Mouse (Mus musculus): ENCODE results near the gene Usp6nl. TPM values are rescaled to one million over a fixed set of nuclear protein-coding genes. Genes with fewer than 3 reads are reported as not detected.

The Usp6nl gene
- polyA plus RNA-seq, 1 experiment from 2014 or later, result 8.5 TPM

GRCm38 (mm10) chr2:6403991-6404390 is 81.5 kb downstream of the Usp6nl start:
- 58% methylated on average over 3 of the region's 3 CpGs for WGBS
- DNase-seq (ENCODE audit: low spot score) (no peak), ATAC-seq (replicated peaks; ENCODE audit: low FRiP score) (no peak; the same call in 1 of the 2 replicates)
- Histone ChIP-seq H3K27me3 (replicated peaks; ENCODE audit: control insufficient read depth, insufficient read depth, low read length) (no peaks in the 10 kb centered on the region), H3K4me2 (no peak overlapping the region), H3K4me1 (replicated peaks; ENCODE audit: control insufficient read depth, insufficient read depth, low read length) (peaks cover 19% of the 10 kb centered on the region), H3K9me3 (ENCODE audit: control insufficient read depth, low read length) (no peaks in the 10 kb centered on the region), H3K9ac (ENCODE audit: low read depth, low read length) (no peak overlapping the region), H3K27ac (ENCODE audit: low read depth, low read length) (no peak overlapping the region), H3K4me3 (ENCODE audit: low read depth, low read length) (no peak overlapping the region), H3K36me3 (ENCODE audit: control insufficient read depth, insufficient read depth, low read length) (peaks cover 2% of the 10 kb centered on the region; the same call in 1 of the 2 replicates)

- Histone ChIP-seq H3K9ac (ENCODE audit: low read depth, low read length) (no peak overlapping the region), H3K4me1 (replicated peaks; ENCODE audit: control insufficient read depth, insufficient read depth, low read length) (peaks cover 19% of the 10 kb centered on the region), H3K4me3 (ENCODE audit: low read depth, low read length) (no peak overlapping the region), H3K27me3 (replicated peaks; ENCODE audit: control insufficient read depth, insufficient read depth, low read length) (no peaks in the 10 kb centered on the region), H3K9me3 (ENCODE audit: control insufficient read depth, low read length) (no peaks in the 10 kb centered on the region), H3K36me3 (ENCODE audit: control insufficient read depth, insufficient read depth, low read length) (peaks cover 2% of the 10 kb centered on the region; the same call in 1 of the 2 replicates), H3K27ac (ENCODE audit: low read depth, low read length) (no peak overlapping the region), H3K4me2 (no peak overlapping the region)
- WGBS, result 55% methylated on average over 7 of the region's 7 CpGs
- DNase-seq (ENCODE audit: low spot score), result no peak
- ATAC-seq (replicated peaks; ENCODE audit: low FRiP score), result no peak; the same call in 1 of the 2 replicates
These were observed 82.2 kb downstream of the Usp6nl start for GRCm38 (mm10) chr2:6404627-6405026.

- ATAC-seq (replicated peaks; ENCODE audit: low FRiP score) (peak; percentile 69), DNase-seq (ENCODE audit: low spot score) (no peak)
- peaks cover 19% of the 10 kb centered on the region for H3K4me1 ChIP-seq (replicated peaks; ENCODE audit: control insufficient read depth, insufficient read depth, low read length)
- no peak overlapping the region for H3K4me2 ChIP-seq
- 50% methylated on average over 10 of the region's 10 CpGs for WGBS
- H3K9me3 ChIP-seq (ENCODE audit: control insufficient read depth, low read length), result no peaks in the 10 kb centered on the region
- H3K9ac ChIP-seq (ENCODE audit: low read depth, low read length), result no peak overlapping the region
- no peak overlapping the region for H3K4me3 ChIP-seq (ENCODE audit: low read depth, low read length)
- no peaks in the 10 kb centered on the region for H3K27me3 ChIP-seq (replicated peaks; ENCODE audit: control insufficient read depth, insufficient read depth, low read length)
- H3K36me3 ChIP-seq (ENCODE audit: control insufficient read depth, insufficient read depth, low read length), result peaks cover 2% of the 10 kb centered on the region; the same call in 1 of the 2 replicates
- H3K27ac ChIP-seq (ENCODE audit: low read depth, low read length), result no peak overlapping the region
These were observed 82.9 kb downstream of the Usp6nl start for GRCm38 (mm10) chr2:6405059-6406033.

GRCm38 (mm10) chr2:6407711-6408110 is 85.2 kb downstream of the Usp6nl start:
- DNase-seq (ENCODE audit: low spot score), result no peak

GRCm38 (mm10) chr2:6412645-6413044 is 90.2 kb downstream of the Usp6nl start:
- H3K9ac ChIP-seq (ENCODE audit: low read depth, low read length), result no peak overlapping the region
- WGBS, result 75% methylated on average over 1 of the region's 1 CpGs
- no peak for DNase-seq (ENCODE audit: low spot score)

More at GRCm38 (mm10) chr2:6407711-6408110, 85.2 kb downstream of the Usp6nl start:
- Histone ChIP-seq H3K27ac (ENCODE audit: low read depth, low read length) (no peak overlapping the region), H3K4me3 (ENCODE audit: low read depth, low read length) (no peak overlapping the region), H3K9ac (ENCODE audit: low read depth, low read length) (no peak overlapping the region), H3K27me3 (replicated peaks; ENCODE audit: control insufficient read depth, insufficient read depth, low read length) (no peaks in the 10 kb centered on the region), H3K4me1 (replicated peaks; ENCODE audit: control insufficient read depth, insufficient read depth, low read length) (peaks cover 19% of the 10 kb centered on the region), H3K36me3 (ENCODE audit: control insufficient read depth, insufficient read depth, low read length) (no peaks in the 10 kb centered on the region; the same call in 1 of the 2 replicates), H3K4me2 (no peak overlapping the region), H3K9me3 (ENCODE audit: control insufficient read depth, low read length) (no peaks in the 10 kb centered on the region)
- WGBS, result 71% methylated on average over 1 of the region's 1 CpGs
- no peak; the same call in 1 of the 2 replicates for ATAC-seq (replicated peaks; ENCODE audit: low FRiP score)

GRCm38 (mm10) chr2:6413723-6414122 is 91.3 kb downstream of the Usp6nl start:
- WGBS, result 90% methylated on average over 2 of the region's 2 CpGs
- DNase-seq (ENCODE audit: low spot score) (no peak), ATAC-seq (replicated peaks; ENCODE audit: low FRiP score) (no peak)
- Histone ChIP-seq H3K9me3 (ENCODE audit: control insufficient read depth, low read length) (no peaks in the 10 kb centered on the region), H3K27me3 (replicated peaks; ENCODE audit: control insufficient read depth, insufficient read depth, low read length) (no peaks in the 10 kb centered on the region), H3K4me3 (ENCODE audit: low read depth, low read length) (no peak overlapping the region), H3K36me3 (ENCODE audit: control insufficient read depth, insufficient read depth, low read length) (peaks cover 3% of the 10 kb centered on the region; the same call in 1 of the 2 replicates), H3K9ac (ENCODE audit: low read depth, low read length) (no peak overlapping the region), H3K4me1 (replicated peaks; ENCODE audit: control insufficient read depth, insufficient read depth, low read length) (no peaks in the 10 kb centered on the region), H3K27ac (ENCODE audit: low read depth, low read length) (no peak overlapping the region), H3K4me2 (no peak overlapping the region)

More at GRCm38 (mm10) chr2:6412645-6413044, 90.2 kb downstream of the Usp6nl start:
- no peak for ATAC-seq (replicated peaks; ENCODE audit: low FRiP score)
- H3K27ac ChIP-seq (ENCODE audit: low read depth, low read length), result no peak overlapping the region
- no peak overlapping the region for H3K4me3 ChIP-seq (ENCODE audit: low read depth, low read length)
- H3K27me3 ChIP-seq (replicated peaks; ENCODE audit: control insufficient read depth, insufficient read depth, low read length), result no peaks in the 10 kb centered on the region
- H3K4me2 ChIP-seq, result no peak overlapping the region
- H3K4me1 ChIP-seq (replicated peaks; ENCODE audit: control insufficient read depth, insufficient read depth, low read length), result peaks cover 6% of the 10 kb centered on the region
- peaks cover 3% of the 10 kb centered on the region; the same call in 1 of the 2 replicates for H3K36me3 ChIP-seq (ENCODE audit: control insufficient read depth, insufficient read depth, low read length)
- H3K9me3 ChIP-seq (ENCODE audit: control insufficient read depth, low read length), result no peaks in the 10 kb centered on the region

GRCm38 (mm10) chr2:6414400-6414799 is 91.9 kb downstream of the Usp6nl start:
- no peak overlapping the region for H3K9ac ChIP-seq (ENCODE audit: low read depth, low read length)
- no peak for DNase-seq (ENCODE audit: low spot score)
- H3K4me1 ChIP-seq (replicated peaks; ENCODE audit: control insufficient read depth, insufficient read depth, low read length), result no peaks in the 10 kb centered on the region
- no peak overlapping the region for H3K27ac ChIP-seq (ENCODE audit: low read depth, low read length)
- ATAC-seq (replicated peaks; ENCODE audit: low FRiP score), result no peak
- no peak overlapping the region for H3K4me2 ChIP-seq
- no peaks in the 10 kb centered on the region for H3K27me3 ChIP-seq (replicated peaks; ENCODE audit: control insufficient read depth, insufficient read depth, low read length)
- peaks cover 3% of the 10 kb centered on the region; the same call in 1 of the 2 replicates for H3K36me3 ChIP-seq (ENCODE audit: control insufficient read depth, insufficient read depth, low read length)
- H3K4me3 ChIP-seq (ENCODE audit: low read depth, low read length), result no peak overlapping the region
- WGBS, result 93% methylated on average over 5 of the region's 5 CpGs
- no peaks in the 10 kb centered on the region for H3K9me3 ChIP-seq (ENCODE audit: control insufficient read depth, low read length)

- no peak overlapping the region for H3K4me3 ChIP-seq (ENCODE audit: low read depth, low read length)
- no peaks in the 10 kb centered on the region for H3K9me3 ChIP-seq (ENCODE audit: control insufficient read depth, low read length)
- no peak overlapping the region for H3K27ac ChIP-seq (ENCODE audit: low read depth, low read length)
- no peak overlapping the region for H3K4me2 ChIP-seq
- peaks cover 4% of the 10 kb centered on the region; the same call in 1 of the 2 replicates for H3K36me3 ChIP-seq (ENCODE audit: control insufficient read depth, insufficient read depth, low read length)
- H3K9ac ChIP-seq (ENCODE audit: low read depth, low read length), result no peak overlapping the region
- no peaks in the 10 kb centered on the region for H3K27me3 ChIP-seq (replicated peaks; ENCODE audit: control insufficient read depth, insufficient read depth, low read length)
- DNase-seq (ENCODE audit: low spot score) (no peak), ATAC-seq (replicated peaks; ENCODE audit: low FRiP score) (0 out of 2 replicates have a peak, but pooled peaks have one; percentile 29)
- WGBS, result 83% methylated on average over 11 of the region's 11 CpGs
- H3K4me1 ChIP-seq (replicated peaks; ENCODE audit: control insufficient read depth, insufficient read depth, low read length), result no peaks in the 10 kb centered on the region
These were observed 94.7 kb downstream of the Usp6nl start for GRCm38 (mm10) chr2:6417158-6417557.
